Mouse (Mus musculus) brain, adult 2 months (tissue): ENCODE data around the gene Nckap5l.

Experiments
- DNase-seq: peaks from one replicate; pipeline ENCODE4 v3.0.0; 2011; ENCODE audit warnings: low read depth, low spot score

Gene Nckap5l

GRCm38 (mm10) chr15:99431504-99431903, 26.0 kb downstream of the Nckap5l start:
- no peak for DNase-seq

DNA sequence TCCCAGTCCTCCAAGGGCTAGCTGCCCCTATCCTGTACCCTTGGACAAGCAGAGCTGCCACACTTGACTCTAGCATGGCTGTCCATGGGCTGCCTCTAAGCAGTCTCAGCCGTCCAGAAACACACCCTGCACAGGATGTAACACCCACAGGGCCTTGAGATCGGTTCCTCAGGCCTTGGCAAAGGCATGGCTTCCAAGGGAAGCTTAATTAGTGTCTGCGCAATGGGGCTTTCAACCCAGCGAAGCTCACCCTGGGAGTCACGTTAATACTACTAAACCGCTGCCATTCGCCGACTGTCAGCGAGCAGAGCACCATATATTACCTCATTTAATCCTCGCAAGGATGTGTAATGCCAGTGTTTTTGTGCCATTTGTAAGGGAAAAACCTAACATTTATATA, 26.5 kb downstream of the Nckap5l start:
- DNase-seq = no peak

DNA sequence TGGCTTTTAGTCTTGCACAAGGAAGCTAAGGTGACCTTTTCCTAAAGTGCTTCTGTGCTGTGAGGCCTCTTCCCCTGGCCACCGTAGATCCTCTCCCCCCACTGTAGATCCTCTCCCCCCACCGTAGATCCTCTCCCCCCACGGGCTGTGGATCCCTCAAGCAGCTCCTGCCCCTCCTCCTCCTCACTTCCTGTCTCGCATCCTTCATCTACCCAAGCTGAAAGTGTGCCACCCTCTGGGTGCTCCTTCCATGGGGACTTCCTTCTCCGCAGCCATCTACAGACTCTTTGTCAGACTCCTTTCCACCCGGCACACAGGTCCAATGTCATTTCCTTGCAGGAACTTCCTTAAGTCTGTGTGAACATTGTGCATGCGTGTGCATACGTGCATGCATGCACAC, 27.2 kb downstream of the Nckap5l start:
- no peak for DNase-seq

DNA sequence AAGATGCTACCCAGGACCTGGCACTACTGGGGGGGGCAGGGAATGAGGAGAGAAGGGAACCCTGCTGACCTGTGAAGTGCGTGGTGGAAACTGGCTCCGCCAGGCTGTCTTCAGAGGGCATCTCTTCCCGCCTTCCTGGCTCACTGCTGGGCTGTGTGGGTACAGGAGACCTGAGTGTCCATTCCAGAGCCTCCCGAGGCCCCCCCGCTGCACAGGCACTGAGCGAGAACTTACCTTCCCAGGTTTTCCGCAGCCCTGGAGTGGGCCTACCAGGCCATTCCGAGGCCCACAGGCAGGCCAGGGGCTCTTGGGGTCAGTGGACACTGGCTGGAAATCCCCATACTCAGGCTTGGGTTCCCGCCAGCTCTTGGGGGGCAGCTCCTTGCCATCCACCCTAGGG, 33.7 kb downstream of the Nckap5l start:
- no peak for DNase-seq

DNA sequence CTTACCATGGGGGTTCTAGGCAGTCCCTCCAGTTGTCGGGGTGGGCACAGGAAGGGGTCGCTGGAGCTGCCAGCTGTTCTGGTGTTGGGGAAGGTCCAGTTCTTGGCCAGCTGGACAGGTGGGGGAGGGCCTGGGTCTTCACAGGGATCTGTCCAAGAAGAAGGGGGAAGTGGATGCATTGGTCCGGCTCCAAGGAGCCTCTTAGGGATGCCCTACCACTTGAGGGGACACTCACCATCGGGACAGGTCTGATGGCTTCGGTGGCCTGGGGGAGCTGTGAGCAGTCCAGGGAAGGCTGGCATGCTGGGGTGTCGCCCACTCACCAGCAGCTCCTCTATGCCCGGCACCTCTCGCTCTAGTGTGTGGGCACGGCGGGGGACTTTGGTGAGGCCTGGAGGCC, 34.4 kb downstream of the Nckap5l start:
- no peak for DNase-seq

DNA sequence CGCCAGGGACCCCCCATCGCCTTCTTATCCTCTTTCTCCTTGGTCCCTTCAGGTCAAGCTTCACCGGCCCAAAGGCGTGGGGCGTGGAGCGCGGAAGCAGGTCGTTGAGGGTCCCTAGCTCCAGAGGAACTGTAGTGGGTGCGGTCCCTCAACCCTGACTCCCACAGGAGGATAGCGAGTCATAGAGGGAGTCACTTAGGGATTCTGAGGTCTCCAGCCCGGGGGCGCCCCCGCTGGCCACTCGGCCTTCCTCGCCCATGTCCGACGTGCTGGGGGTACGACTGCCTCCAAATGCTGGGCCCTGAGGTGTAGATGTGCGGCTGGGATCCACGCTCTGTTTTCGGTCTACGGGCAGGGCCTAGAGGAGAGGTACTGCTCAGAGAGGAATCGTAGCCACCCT, 35.0 kb downstream of the Nckap5l start:
- no peak for DNase-seq

- DNase-seq = no peak
Measured at GRCm38 (mm10) chr15:99421676-99422075, 35.9 kb downstream of the Nckap5l start.

GRCm38 (mm10) chr15:99421152-99421551, 36.4 kb downstream of the Nckap5l start:
- no peak for DNase-seq

GRCm38 (mm10) chr15:99420521-99421014, 37.0 kb downstream of the Nckap5l start:
- peak; percentile 54 for DNase-seq

DNA sequence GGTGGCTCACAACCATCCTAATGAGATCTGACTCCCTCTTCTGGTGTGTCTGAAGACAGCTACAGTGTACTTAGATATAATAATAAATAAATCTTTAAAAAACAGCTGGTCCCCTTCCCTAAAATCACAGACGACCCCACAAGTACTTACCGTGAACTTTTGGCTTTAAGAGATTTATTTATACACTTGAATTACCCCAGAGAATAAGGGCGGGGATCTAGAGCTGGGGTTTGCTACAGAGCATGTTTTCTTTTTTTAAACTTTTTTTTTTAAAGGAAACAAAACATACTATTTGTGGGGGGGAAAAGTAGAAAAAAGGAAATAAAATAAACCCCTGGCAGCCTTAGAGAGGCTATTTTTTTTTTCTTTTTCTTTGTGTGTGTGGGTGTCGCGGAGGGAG, 37.4 kb downstream of the Nckap5l start:
- DNase-seq = no peak

- DNase-seq = no peak
Measured at GRCm38 (mm10) chr15:99417692-99418271, 39.8 kb downstream of the Nckap5l start.

DNA sequence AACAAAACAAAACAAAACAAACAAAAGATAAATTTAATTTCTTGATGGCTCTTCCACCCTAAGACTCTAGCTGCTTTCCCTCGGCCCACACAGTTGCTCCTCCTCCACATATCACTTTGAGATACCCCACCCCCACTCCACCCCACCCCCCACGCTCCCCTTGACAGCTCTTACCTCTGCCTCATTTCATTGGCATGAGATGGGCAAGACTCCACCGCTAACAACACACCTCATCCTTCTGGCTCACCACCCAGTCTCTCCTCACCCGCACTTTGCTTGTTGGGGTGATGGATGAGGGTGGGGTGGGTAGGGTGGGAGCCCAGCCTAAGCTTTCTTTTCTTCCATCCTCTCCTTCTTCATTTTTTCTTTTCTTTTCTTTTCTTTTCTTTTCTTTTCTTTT, 40.6 kb downstream of the Nckap5l start:
- DNase-seq = no peak

DNA sequence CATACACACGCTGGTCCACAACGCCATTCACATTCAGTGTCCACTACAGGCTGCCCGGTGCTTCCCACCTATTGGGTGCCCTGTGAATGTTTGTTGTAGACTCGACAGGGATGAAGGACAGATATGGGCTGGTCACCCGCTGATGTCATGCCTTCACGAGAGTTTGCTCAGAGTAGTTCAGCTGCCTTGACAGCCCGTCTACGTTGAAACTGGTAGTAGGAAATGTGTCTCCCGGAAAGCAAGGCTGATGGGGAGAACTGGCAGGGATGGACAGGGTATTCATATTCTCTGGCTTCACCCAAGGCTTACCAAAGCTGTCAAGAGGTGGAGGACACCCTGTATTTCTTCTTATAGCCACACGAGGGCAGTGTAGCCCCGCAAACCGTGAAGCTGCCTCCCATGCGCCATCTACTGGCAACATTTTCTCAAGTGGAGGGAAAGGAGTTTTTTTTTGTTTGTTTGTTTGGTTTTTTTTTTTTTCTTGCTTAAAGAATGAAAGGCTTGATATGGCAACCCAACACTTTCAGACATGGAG, 41.1 kb downstream of the Nckap5l start:
- DNase-seq = peak; percentile 93

DNA sequence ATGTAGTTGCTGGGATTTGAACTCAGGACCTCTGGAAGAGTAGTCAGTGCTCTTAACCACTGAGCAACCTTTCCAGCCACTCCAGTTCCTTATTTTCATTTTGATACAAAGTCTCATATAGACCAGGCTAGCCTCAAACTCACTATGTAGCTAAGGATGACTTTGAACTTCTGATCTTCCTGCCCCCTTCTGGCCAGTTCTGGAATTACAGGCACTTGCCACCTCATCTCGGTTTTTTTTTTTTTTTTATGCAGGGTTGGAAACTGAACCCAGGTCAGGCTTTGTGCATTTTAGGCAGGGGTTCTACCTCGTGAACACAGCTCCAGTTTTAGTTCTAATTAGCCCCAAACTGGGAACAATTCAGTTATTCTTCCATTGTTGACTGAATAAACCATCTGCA, 41.8 kb downstream of the Nckap5l start:
- DNase-seq = peak; percentile 62

DNA sequence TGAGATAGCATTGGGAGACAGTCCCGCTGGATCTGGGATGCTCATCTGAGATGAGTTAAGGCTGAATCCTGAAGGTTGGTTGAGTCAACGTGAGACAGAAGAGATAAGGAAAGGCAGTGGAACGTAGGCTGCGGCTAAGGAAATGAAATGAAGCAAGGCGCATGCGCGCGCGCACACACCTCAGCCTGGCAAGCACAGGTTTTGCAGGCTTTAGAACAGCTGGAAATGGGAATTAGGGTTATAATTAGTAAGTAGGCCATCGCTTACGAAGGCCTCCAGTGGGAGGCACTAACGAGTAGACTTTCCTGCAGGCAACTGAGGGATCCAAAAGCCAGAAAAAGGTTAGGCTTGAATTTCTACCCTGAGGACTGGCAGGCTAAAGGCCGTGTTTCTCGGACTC, 45.8 kb downstream of the Nckap5l start:
- peak; percentile 88 for DNase-seq

- no peak for DNase-seq
Measured at GRCm38 (mm10) chr15:99408845-99409244, 48.7 kb downstream of the Nckap5l start.

GRCm38 (mm10) chr15:99406986-99407570, 50.5 kb downstream of the Nckap5l start:
- no peak for DNase-seq

- no peak for DNase-seq
Measured at GRCm38 (mm10) chr15:99405150-99405549, 52.4 kb downstream of the Nckap5l start.

DNA sequence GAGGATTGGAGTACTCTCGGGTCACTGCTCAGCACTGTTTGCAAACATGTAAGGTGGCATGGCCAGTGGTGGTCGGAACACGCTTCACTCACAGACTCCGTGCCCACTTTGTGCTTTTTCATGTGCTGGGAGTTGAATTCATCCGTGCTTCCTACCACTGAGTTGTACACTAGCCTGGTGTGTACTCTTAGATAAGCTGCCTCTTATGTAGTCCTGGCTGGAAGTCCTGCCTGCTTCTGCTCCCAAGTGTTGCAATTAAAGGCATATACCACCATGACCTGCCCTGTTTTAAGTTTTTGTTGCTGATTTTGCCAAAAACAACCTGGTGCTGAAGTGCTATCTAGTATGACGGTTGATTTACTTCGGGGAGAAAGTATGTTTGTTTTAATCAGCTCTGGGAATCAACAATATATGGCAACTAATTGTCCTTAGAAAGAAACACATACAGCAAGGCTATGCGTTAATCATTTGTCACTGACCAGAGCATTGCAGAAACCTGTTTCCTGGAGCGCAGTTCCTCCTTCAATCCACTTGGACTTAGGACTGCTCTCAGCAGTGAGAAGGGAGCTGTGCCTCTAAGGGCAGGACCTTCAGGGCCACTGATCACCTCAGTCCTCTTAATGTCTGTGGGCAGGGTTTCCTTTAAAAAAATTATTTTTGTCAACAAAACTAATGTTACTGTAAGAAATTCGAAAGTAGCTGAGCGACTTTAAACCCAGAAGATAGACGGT, 54.2 kb downstream of the Nckap5l start:
- no peak for DNase-seq

- DNase-seq = peak; percentile 79
Measured at GRCm38 (mm10) chr15:99400602-99401001, 56.9 kb downstream of the Nckap5l start.

GRCm38 (mm10) chr15:99399503-99400245, 57.9 kb downstream of the Nckap5l start:
- no peak for DNase-seq

DNA sequence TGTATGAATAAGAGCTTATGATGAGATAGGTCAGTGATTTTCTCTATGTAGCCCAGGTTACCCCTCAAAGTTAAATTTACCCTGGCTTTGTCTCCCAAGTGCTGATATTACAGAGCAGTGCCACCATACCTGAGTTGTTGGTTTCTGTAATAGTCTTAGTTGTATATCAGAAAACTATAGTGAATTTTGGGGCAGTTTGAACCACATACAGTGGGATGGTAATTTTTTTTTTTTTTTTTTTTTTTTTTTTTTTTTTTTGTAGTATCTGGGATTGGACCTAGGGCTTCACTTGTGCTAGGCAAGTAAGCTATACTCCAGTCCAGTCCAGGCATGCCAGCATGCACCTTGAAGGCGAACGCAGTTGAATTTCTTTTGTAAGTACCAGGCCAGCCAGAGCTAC, 59.9 kb downstream of the Nckap5l start:
- DNase-seq = no peak
